Mouse (Mus musculus): ENCODE data around the gene Commd8. TPM values are rescaled to one million over a fixed set of nuclear protein-coding genes. Genes with fewer than 3 reads are reported as not detected.

The Commd8 gene
- 99.6 and 116 TPM in 2 replicates for polyA plus RNA-seq (2014; fragmentation: Nextera tagmentation; extraction: Ambion mirVana)

DNA sequence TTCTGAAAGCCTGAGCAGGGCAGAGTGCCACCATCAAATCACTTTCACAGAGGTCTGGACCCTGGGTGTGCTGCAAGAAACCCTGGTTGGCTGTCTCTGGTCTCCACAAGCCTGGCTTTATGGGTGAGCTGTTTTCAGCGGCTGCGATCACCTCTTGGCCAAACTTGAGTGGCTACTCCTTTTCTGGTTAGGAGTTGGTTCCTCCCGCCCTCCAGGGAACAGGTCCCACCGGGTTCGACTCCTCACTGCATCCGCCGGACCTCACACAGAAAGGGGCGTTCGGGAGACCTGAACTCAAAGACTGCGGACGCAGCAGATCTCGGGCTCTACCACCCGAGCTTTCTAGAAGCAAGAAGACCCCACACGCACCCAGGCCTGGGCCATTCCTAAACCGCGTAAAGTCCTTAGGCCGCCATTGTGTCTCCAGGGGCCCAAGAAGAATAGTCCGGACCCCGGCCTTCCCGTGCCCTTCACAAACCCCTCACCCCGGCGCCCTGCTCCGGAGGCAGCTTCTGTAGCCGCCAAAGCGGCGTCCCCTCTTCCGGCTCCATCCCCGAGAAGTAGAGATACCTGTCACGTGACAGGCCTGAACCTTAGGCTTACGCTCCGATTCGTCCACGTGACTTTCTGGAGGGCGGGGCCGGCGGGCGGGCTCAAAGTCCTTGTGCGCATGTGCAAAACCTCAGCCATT lies at the start of gene Commd8:
TSS of gene Commd8 (minus strand) at position 596 of the 691 bp plus-strand sequence.
- H3K36me3 ChIP-seq (ENCODE audit: control insufficient read depth, insufficient read depth, low read length), result peaks cover 22% of the 10 kb centered on the region
- H3K4me1 ChIP-seq (ENCODE audit: control insufficient read depth in 2 of 2, insufficient read depth in 2 of 2, low read length in 2 of 2), result peaks cover 7 to 22% of the 10 kb centered on the region in 2 experiments
- peak; percentile 86 for ATAC-seq (ENCODE audit: insufficient number of reproducible peaks, insufficient read depth, low FRiP score, low read depth)
- no peaks in the 10 kb centered on the region for H3K9me3 ChIP-seq (ENCODE audit: control insufficient read depth, low read length)
- peak within 1 kb of the TSS; percentile 74 to 84 for H3K4me3 ChIP-seq (ENCODE audit: control insufficient read depth in 1 of 2, insufficient read depth in 1 of 2, low read depth in 1 of 2, low read length in 2 of 2)
- H3K27me3 ChIP-seq (ENCODE audit: control insufficient read depth, insufficient read depth, low read length), result no peaks in the 10 kb centered on the region
- peak within 1 kb of the TSS; percentile 80 for H3K4me2 ChIP-seq (ENCODE audit: low read length)
- peak within 1 kb of the TSS; percentile 91 for H3K9ac ChIP-seq (ENCODE audit: low read length)
- peak within 1 kb of the TSS; percentile 81 to 82 for H3K27ac ChIP-seq (replicated peaks in 1 of 2; ENCODE audit: control insufficient read depth in 1 of 2, insufficient read depth in 1 of 2, low read depth in 2 of 2, low read length in 2 of 2)
- WGBS, result under 1% methylated on average over 38 of the region's 38 CpGs

DNA sequence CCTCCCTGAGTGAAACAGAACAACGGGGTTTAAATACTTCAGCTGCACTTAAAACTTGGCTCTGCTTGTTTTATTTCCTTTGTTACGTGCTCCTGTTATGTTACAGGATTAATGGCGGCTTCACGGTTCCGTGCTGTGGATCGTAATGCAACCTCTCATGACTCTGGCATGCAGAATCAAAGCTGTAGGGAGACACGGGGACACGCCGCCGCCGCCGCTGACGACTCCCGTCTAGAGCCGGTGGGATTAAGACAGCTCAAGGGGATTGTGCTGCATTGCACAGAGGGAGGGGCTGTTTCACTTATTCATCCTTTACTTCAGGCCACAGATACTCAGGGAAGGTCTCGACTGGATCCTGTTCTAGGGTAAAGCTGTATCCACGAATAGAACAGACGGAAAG lies 43.8 kb upstream of the Commd8 start:
- H3K9me3 ChIP-seq (ENCODE audit: control insufficient read depth, low read length), result no peaks in the 10 kb centered on the region
- 82% methylated on average over 18 of the region's 18 CpGs for WGBS
- no peaks in the 10 kb centered on the region for H3K27me3 ChIP-seq (ENCODE audit: control insufficient read depth, insufficient read depth, low read length)
- H3K4me2 ChIP-seq (ENCODE audit: low read length), result no peak overlapping the region
- no peak for ATAC-seq (ENCODE audit: insufficient number of reproducible peaks, insufficient read depth, low FRiP score, low read depth)
- no peaks in the 10 kb centered on the region for H3K36me3 ChIP-seq (ENCODE audit: control insufficient read depth, insufficient read depth, low read length)
- no peak overlapping the region for H3K27ac ChIP-seq (replicated peaks in 1 of 2; ENCODE audit: control insufficient read depth in 1 of 2, insufficient read depth in 1 of 2, low read depth in 2 of 2, low read length in 2 of 2)
- no peaks in the 10 kb centered on the region; a peak in 1 of 4 replicates for H3K4me1 ChIP-seq (ENCODE audit: control insufficient read depth in 2 of 2, insufficient read depth in 2 of 2, low read length in 2 of 2)
- no peak overlapping the region for H3K9ac ChIP-seq (ENCODE audit: low read length)
- no peak overlapping the region for H3K4me3 ChIP-seq (ENCODE audit: control insufficient read depth in 1 of 2, insufficient read depth in 1 of 2, low read depth in 1 of 2, low read length in 2 of 2)

DNA sequence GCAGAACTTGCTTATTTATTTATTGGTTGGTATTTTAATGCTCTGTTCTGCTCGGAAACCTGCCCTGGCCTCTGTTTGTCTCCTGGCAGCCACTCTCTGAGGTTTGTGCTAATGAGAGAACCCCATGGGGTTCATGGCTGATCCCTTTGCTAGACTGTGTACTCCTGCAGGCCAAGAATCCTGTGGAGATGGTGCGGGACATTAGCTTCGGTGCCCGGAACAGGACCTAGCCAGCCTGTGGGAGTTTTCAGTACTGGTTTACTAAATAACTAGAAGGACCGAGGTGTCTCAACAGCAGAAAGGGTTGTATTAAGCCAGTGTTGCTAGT lies 42.8 kb upstream of the Commd8 start:
- H3K9me3 ChIP-seq (ENCODE audit: control insufficient read depth, low read length), result no peaks in the 10 kb centered on the region
- 89% methylated on average over 5 of the region's 5 CpGs for WGBS
- H3K27me3 ChIP-seq (ENCODE audit: control insufficient read depth, insufficient read depth, low read length), result no peaks in the 10 kb centered on the region
- ATAC-seq (ENCODE audit: insufficient number of reproducible peaks, insufficient read depth, low FRiP score, low read depth), result no peak
- H3K4me1 ChIP-seq (ENCODE audit: control insufficient read depth in 2 of 2, insufficient read depth in 2 of 2, low read length in 2 of 2), result no peaks in the 10 kb centered on the region; a peak in 1 of 4 replicates
- no peak overlapping the region for H3K4me3 ChIP-seq (ENCODE audit: control insufficient read depth in 1 of 2, insufficient read depth in 1 of 2, low read depth in 1 of 2, low read length in 2 of 2)
- H3K9ac ChIP-seq (ENCODE audit: low read length), result no peak overlapping the region
- no peak overlapping the region for H3K4me2 ChIP-seq (ENCODE audit: low read length)
- H3K27ac ChIP-seq (replicated peaks in 1 of 2; ENCODE audit: control insufficient read depth in 1 of 2, insufficient read depth in 1 of 2, low read depth in 2 of 2, low read length in 2 of 2), result no peak overlapping the region
- no peaks in the 10 kb centered on the region for H3K36me3 ChIP-seq (ENCODE audit: control insufficient read depth, insufficient read depth, low read length)

DNA sequence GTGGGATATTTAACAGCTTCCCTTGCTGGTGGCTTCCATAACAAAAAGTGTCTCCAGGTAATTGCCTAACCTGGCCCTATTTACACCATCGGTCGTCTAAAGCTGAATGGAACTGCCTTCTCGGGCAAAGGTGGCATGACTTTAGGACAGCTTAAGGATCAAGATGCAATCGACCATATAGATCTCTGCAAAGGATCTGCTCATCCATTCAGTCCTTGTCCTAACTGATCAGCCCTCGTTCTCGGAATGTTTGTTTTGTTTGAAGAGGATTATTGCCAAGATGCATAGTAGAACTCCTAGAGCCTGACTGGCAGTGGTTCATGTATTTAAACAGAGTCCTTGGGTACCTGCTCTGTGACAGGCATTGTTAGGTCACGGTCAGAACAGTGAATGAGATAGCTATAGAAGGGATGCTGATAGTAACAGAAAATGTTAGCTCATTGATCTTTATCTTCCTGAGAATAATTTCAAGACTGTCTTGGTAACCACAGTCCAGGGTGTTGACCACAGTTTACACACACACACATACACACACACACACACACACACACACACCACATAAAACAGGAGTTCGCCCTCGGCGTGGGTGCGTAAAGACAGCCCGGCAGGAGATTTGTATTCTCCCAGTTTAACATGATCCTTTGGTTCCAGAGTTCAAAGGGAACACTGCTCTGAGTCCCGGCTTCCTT lies 42.3 kb upstream of the Commd8 start:
- H3K9ac ChIP-seq (ENCODE audit: low read length), result no peak overlapping the region
- no peaks in the 10 kb centered on the region for H3K36me3 ChIP-seq (ENCODE audit: control insufficient read depth, insufficient read depth, low read length)
- H3K9me3 ChIP-seq (ENCODE audit: control insufficient read depth, low read length), result no peaks in the 10 kb centered on the region
- no peak overlapping the region for H3K27ac ChIP-seq (replicated peaks in 1 of 2; ENCODE audit: control insufficient read depth in 1 of 2, insufficient read depth in 1 of 2, low read depth in 2 of 2, low read length in 2 of 2)
- H3K4me3 ChIP-seq (ENCODE audit: control insufficient read depth in 1 of 2, insufficient read depth in 1 of 2, low read depth in 1 of 2, low read length in 2 of 2), result no peak overlapping the region
- no peaks in the 10 kb centered on the region for H3K27me3 ChIP-seq (ENCODE audit: control insufficient read depth, insufficient read depth, low read length)
- no peak for ATAC-seq (ENCODE audit: insufficient number of reproducible peaks, insufficient read depth, low FRiP score, low read depth)
- no peaks in the 10 kb centered on the region; a peak in 1 of 4 replicates for H3K4me1 ChIP-seq (ENCODE audit: control insufficient read depth in 2 of 2, insufficient read depth in 2 of 2, low read length in 2 of 2)
- H3K4me2 ChIP-seq (ENCODE audit: low read length), result no peak overlapping the region
- 87% methylated on average over 13 of the region's 13 CpGs for WGBS

DNA sequence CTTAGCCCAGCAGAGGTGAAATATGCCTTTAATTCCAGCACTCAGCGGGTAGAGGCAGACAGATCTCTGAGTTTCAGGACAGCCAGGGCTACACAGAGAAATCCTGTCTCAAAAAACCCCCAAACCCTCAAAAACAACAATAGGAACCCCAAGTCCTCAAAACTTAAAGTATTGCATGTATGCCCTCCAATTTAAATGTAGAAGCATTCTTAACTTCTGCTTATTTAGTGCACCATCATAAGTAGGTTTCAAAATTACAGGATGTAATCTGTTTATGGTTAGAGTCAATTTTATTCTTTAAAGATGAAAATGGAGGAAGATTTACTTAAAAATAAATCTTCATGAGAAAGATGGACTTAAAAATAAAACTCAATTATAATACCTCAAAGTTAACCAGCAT lies 40.5 kb upstream of the Commd8 start:
- Histone ChIP-seq H3K4me3 (ENCODE audit: control insufficient read depth in 1 of 2, insufficient read depth in 1 of 2, low read depth in 1 of 2, low read length in 2 of 2) (no peak overlapping the region), H3K36me3 (ENCODE audit: control insufficient read depth, insufficient read depth, low read length) (no peaks in the 10 kb centered on the region), H3K27ac (replicated peaks in 1 of 2; ENCODE audit: control insufficient read depth in 1 of 2, insufficient read depth in 1 of 2, low read depth in 2 of 2, low read length in 2 of 2) (no peak overlapping the region), H3K4me2 (ENCODE audit: low read length) (no peak overlapping the region), H3K27me3 (ENCODE audit: control insufficient read depth, insufficient read depth, low read length) (no peaks in the 10 kb centered on the region), H3K9ac (ENCODE audit: low read length) (no peak overlapping the region), H3K9me3 (ENCODE audit: control insufficient read depth, low read length) (no peaks in the 10 kb centered on the region), H3K4me1 (ENCODE audit: control insufficient read depth in 2 of 2, insufficient read depth in 2 of 2, low read length in 2 of 2) (peaks cover 0 to 6% of the 10 kb centered on the region in 2 experiments; a peak in 2 of 4 replicates)
- WGBS, result 95% methylated on average over 1 of the region's 1 CpGs
- no peak for ATAC-seq (ENCODE audit: insufficient number of reproducible peaks, insufficient read depth, low FRiP score, low read depth)

- WGBS, result 80% methylated on average over 5 of the region's 5 CpGs
- ATAC-seq (ENCODE audit: insufficient number of reproducible peaks, insufficient read depth, low FRiP score, low read depth), result no peak
These were observed 37.3 kb upstream of the Commd8 start for GRCm38 (mm10) chr5:72205271-72205670.

GRCm38 (mm10) chr5:72204507-72204906 lies 36.5 kb upstream of the Commd8 start:
- H3K4me3 ChIP-seq (ENCODE audit: control insufficient read depth in 1 of 2, insufficient read depth in 1 of 2, low read depth in 1 of 2, low read length in 2 of 2), result no peak overlapping the region
- ATAC-seq (ENCODE audit: insufficient number of reproducible peaks, insufficient read depth, low FRiP score, low read depth), result no peak
- no peaks in the 10 kb centered on the region for H3K27me3 ChIP-seq (ENCODE audit: control insufficient read depth, insufficient read depth, low read length)
- no peak overlapping the region for H3K27ac ChIP-seq (replicated peaks in 1 of 2; ENCODE audit: control insufficient read depth in 1 of 2, insufficient read depth in 1 of 2, low read depth in 2 of 2, low read length in 2 of 2)
- H3K9ac ChIP-seq (ENCODE audit: low read length), result no peak overlapping the region
- H3K36me3 ChIP-seq (ENCODE audit: control insufficient read depth, insufficient read depth, low read length), result no peaks in the 10 kb centered on the region
- WGBS, result 73% methylated on average over 2 of the region's 2 CpGs
- peak overlapping the region; percentile 85 for H3K4me2 ChIP-seq (ENCODE audit: low read length)
- H3K9me3 ChIP-seq (ENCODE audit: control insufficient read depth, low read length), result no peaks in the 10 kb centered on the region
- H3K4me1 ChIP-seq (ENCODE audit: control insufficient read depth in 2 of 2, insufficient read depth in 2 of 2, low read length in 2 of 2), result peaks cover 3 to 18% of the 10 kb centered on the region in 2 experiments; a peak in 3 of 4 replicates

More at GRCm38 (mm10) chr5:72205271-72205670, 37.3 kb upstream of the Commd8 start:
- H3K27me3 ChIP-seq (ENCODE audit: control insufficient read depth, insufficient read depth, low read length), result no peaks in the 10 kb centered on the region
- H3K27ac ChIP-seq (replicated peaks in 1 of 2; ENCODE audit: control insufficient read depth in 1 of 2, insufficient read depth in 1 of 2, low read depth in 2 of 2, low read length in 2 of 2), result no peak overlapping the region
- no peaks in the 10 kb centered on the region for H3K9me3 ChIP-seq (ENCODE audit: control insufficient read depth, low read length)
- no peak overlapping the region for H3K4me3 ChIP-seq (ENCODE audit: control insufficient read depth in 1 of 2, insufficient read depth in 1 of 2, low read depth in 1 of 2, low read length in 2 of 2)
- no peak overlapping the region for H3K9ac ChIP-seq (ENCODE audit: low read length)
- no peaks in the 10 kb centered on the region for H3K36me3 ChIP-seq (ENCODE audit: control insufficient read depth, insufficient read depth, low read length)
- no peak overlapping the region for H3K4me2 ChIP-seq (ENCODE audit: low read length)
- H3K4me1 ChIP-seq (ENCODE audit: control insufficient read depth in 2 of 2, insufficient read depth in 2 of 2, low read length in 2 of 2), result peaks cover 3 to 18% of the 10 kb centered on the region in 2 experiments; a peak in 3 of 4 replicates
